Mouse (Mus musculus) testis, adult 2 months (tissue): ENCODE data around the gene Rapgef5.

ENCODE experiments used
- CTCF ChIP-seq: fragments of 200-500 bp; IDR thresholded peaks from 2 replicates; pipeline ENCODE4 v1.5.1; 2012; ENCODE audit warnings: low read depth, mild to moderate bottlenecking, inconsistent platforms, low read length, moderate library complexity; ENCODE audit not compliant: control insufficient read depth, insufficient read depth, insufficient replicate concordance
- POLR2A ChIP-seq: fragments of 200-500 bp; IDR thresholded peaks from 2 replicates; pipeline ENCODE4 v1.6.1; 2012; ENCODE audit warnings: low read depth, mild to moderate bottlenecking, inconsistent platforms, low read length, moderate library complexity; ENCODE audit not compliant: control insufficient read depth

- TF ChIP-seq CTCF (no peak), POLR2A (no peak)
Measured at GRCm38 (mm10) chr12:117751045-117751444, 234.8 kb downstream of the Rapgef5 start.
